Mouse (Mus musculus) liver, postnatal 0 days (tissue): ENCODE data around the gene Il5ra. TPM values are rescaled to one million over a fixed set of nuclear protein-coding genes. Genes with fewer than 3 reads are reported as not detected.

ENCODE experiments used
- ATAC-seq: fragments of 200-750 bp; cut with Nextera tagmentation; 2 replicates; pipeline ENCODE4 v1.8.0; 2017; ENCODE audit warnings: mild to moderate bottlenecking, moderate library complexity
- DNase-seq: peaks from one replicate; pipeline ENCODE4 v3.0.0-alpha.2; 2016
- H3K27ac ChIP-seq: fragments of 300-500 bp; sonication (generic); 2 replicates; pipeline ENCODE4 v1.5.1; 2014; ENCODE audit warnings: antibody characterized with exemption, moderate library complexity, mild to moderate bottlenecking, low read depth
- H3K27me3 ChIP-seq: fragments of 300-500 bp; sonication (generic); 2 replicates; pipeline ENCODE4 v1.6.1; 2014; ENCODE audit warnings: low read length, control low read depth, mixed read lengths; ENCODE audit not compliant: insufficient read depth
- H3K36me3 ChIP-seq: fragments of 300-500 bp; sonication (generic); replicated peaks from 2 replicates; pipeline ENCODE4 v1.6.1; 2014; ENCODE audit warnings: mild to moderate bottlenecking, control low read depth, low read length, moderate library complexity, mixed read lengths; ENCODE audit not compliant: insufficient read depth
- H3K4me1 ChIP-seq: fragments of 300-500 bp; sonication (generic); 2 replicates; pipeline ENCODE4 v1.6.1; 2014; ENCODE audit warnings: antibody characterized with exemption, mild to moderate bottlenecking, control low read depth; ENCODE audit not compliant: insufficient read depth
- H3K4me2 ChIP-seq: fragments of 300-500 bp; sonication (generic); 2 replicates; pipeline ENCODE4 v1.6.1; 2014; ENCODE audit warnings: low read depth, mild to moderate bottlenecking, low read length, moderate library complexity, mixed read lengths
- H3K4me3 ChIP-seq: fragments of 300-500 bp; sonication (generic); 2 replicates; pipeline ENCODE4 v1.5.1; 2014; ENCODE audit warnings: low read depth, low read length
- H3K9ac ChIP-seq: fragments of 300-500 bp; sonication (generic); replicated peaks from 2 replicates; pipeline ENCODE4 v1.6.1; 2014; ENCODE audit warnings: mild to moderate bottlenecking, moderate library complexity
- H3K9me3 ChIP-seq: fragments of 300-500 bp; sonication (generic); 2 replicates; pipeline ENCODE4 v1.6.1; 2016; ENCODE audit warnings: mild to moderate bottlenecking, control low read depth, low read length, mixed read lengths
- CTCF ChIP-seq: sonication (generic); IDR thresholded peaks from 2 replicates; pipeline ENCODE4 v1.5.1; 2016; ENCODE audit warnings: antibody characterized with exemption, low read depth
- EP300 ChIP-seq: IDR thresholded peaks from 2 replicates; pipeline ENCODE4 v1.6.1; 2016; ENCODE audit warnings: antibody characterized with exemption, low read depth, mild to moderate bottlenecking
- WGBS: fragments of 180-500 bp; shearing (Covaris S2); extraction: QIAGEN DNeasy Blood & Tissue Kit; methylation state at CpG from one replicate; pipeline ENCODE4 v1.1.7; 2014; ENCODE audit not compliant: insufficient replicate concordance; 5-methylcytosine and 5-hydroxymethylcytosine counted together
- polyA plus RNA-seq: library from polyadenylated mRNA; unstranded; fragments of >200 nt; fragmentation: Nextera tagmentation; extraction: Ambion mirVana; gene quantifications from 2 replicates; pipeline ENCODE4 v1.2.1, GENCODE M21; 2015

Gene Il5ra
- polyA plus RNA-seq, 1 experiment from 2014 or later: 0.12 TPM

- 26% methylated on average over 6 of the region's 6 CpGs for WGBS
- H3K36me3 ChIP-seq: no peaks in the 10 kb centered on the region
- no peak overlapping the region for H3K4me3 ChIP-seq
- no peaks in the 10 kb centered on the region for H3K4me1 ChIP-seq
- ATAC-seq (no peak), DNase-seq (peak; percentile 40)
- H3K27ac ChIP-seq: no peak overlapping the region
- H3K4me2 ChIP-seq: no peak overlapping the region
- TF ChIP-seq EP300 (no peak), CTCF (peak; percentile 73)
- H3K9ac ChIP-seq: no peak overlapping the region
- H3K27me3 ChIP-seq: no peaks in the 10 kb centered on the region
- no peaks in the 10 kb centered on the region for H3K9me3 ChIP-seq
Measured at GRCm38 (mm10) chr6:106663780-106664651, 84.8 kb downstream of the Il5ra start.

Other genes starting within 250 kb of the Il5ra start
- gene Trnt1, start 20.1 kb upstream of the Il5ra start, polyA plus RNA-seq: 21.5 and 25.8 TPM in 2 replicates
- gene Crbn, start 51.0 kb upstream of the Il5ra start, polyA plus RNA-seq: 19.1 and 19.6 TPM in 2 replicates